Mouse (Mus musculus): Measurements from ENCODE around the gene Rnf26. TPM values are rescaled to one million over a fixed set of nuclear protein-coding genes. Genes with fewer than 3 reads are reported as not detected.

Rnf26 gene
- total RNA-seq, 1 experiment: 19.9 TPM

DNA sequence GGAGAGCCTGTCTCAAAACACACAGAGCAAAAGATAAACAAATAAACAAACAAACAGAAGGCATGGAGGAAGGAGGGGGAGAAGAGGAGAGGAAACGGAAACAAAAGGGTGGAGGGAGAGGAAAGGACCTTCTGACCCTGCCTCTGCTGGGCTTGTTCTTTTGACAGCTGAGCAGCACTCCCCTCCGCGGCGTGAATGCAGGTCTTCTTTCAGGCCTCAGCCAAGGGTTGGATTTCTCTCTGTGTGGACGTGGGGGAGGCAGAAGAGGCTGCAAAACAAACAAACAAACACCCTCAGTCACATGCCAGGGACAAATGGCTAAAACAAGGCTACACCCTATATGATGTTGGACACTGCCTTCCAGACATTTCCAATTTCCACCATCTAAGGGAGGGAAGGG lies 11.7 kb upstream of the Rnf26 start:
- Histone ChIP-seq H3K27ac (ENCODE audit: insufficient read depth, low read depth, low read length, poor library complexity, severe bottlenecking) (no peak overlapping the region), H3K4me3 (ENCODE audit: insufficient read depth in 1 of 2, low read depth in 1 of 2, low read length in 2 of 2, poor library complexity in 1 of 2, severe bottlenecking in 1 of 2) (no peak overlapping the region), H3K36me3 (ENCODE audit: control insufficient read depth, insufficient read depth, low read length, poor library complexity, severe bottlenecking) (no peaks in the 10 kb centered on the region), H3K4me1 (ENCODE audit: control insufficient read depth in 2 of 2, insufficient read depth in 2 of 2, low read length in 2 of 2, poor library complexity in 1 of 2) (peaks cover 11 to 25% of the 10 kb centered on the region in 2 experiments), H3K9ac (ENCODE audit: insufficient read depth, low read depth, low read length, poor library complexity, severe bottlenecking) (no peak overlapping the region), H3K9me3 (ENCODE audit: control insufficient read depth, insufficient read depth, low read depth, low read length) (no peaks in the 10 kb centered on the region)
- in situ Hi-C loops (cut with MboI; ENCODE audit: low sequenced_read_pairs in 2 of 2, unreplicated experiment in 2 of 2): no loop called here
- TF ChIP-seq ZNF384 (IDR thresholded peaks at IDR 0.05; ENCODE audit: low read depth, low read length) (no peak), CHD2 (IDR thresholded peaks at IDR 0.05; ENCODE audit: low read depth, low read length) (no peak), HCFC1 (IDR thresholded peaks at IDR 0.05; ENCODE audit: borderline replicate concordance, insufficient read depth, low read length) (no peak), ZC3H11A (IDR thresholded peaks at IDR 0.05; ENCODE audit: borderline replicate concordance, low read depth, low read length) (no peak), MAFK (IDR thresholded peaks at IDR 0.05; ENCODE audit: insufficient read depth, low read depth, low read length) (no peak)
- DNase-seq (ENCODE audit: low read depth, low spot score): no peak

DNA sequence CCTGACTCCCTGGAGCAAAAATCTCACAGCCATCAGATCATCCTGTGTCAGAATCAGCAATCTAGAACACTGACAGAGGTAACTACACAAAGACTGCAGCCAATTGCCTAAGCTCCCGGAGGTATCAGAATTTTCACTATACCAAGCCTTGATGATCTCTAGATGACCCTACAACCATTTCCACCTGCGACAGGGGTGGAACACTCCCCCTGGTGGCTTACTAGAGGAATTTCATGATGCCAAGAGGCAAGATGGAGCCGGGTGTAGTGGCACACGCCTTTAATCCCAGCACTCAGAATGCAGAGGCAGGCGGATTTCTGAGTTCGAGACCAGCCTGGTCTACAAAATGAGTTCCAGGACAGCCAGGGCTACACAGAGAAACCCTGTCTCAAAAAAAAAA lies 11.0 kb upstream of the Rnf26 start:
- no peak for DNase-seq (ENCODE audit: low read depth, low spot score)
- peaks cover 11 to 21% of the 10 kb centered on the region in 2 experiments for H3K4me1 ChIP-seq (ENCODE audit: control insufficient read depth in 2 of 2, insufficient read depth in 2 of 2, low read length in 2 of 2, poor library complexity in 1 of 2)
- TF ChIP-seq HCFC1 (IDR thresholded peaks at IDR 0.05; ENCODE audit: borderline replicate concordance, insufficient read depth, low read length) (no peak), ZNF384 (IDR thresholded peaks at IDR 0.05; ENCODE audit: low read depth, low read length) (peak; percentile 79; the same call in 1 of the 2 replicates)
- in situ Hi-C loops (cut with MboI; ENCODE audit: low sequenced_read_pairs in 2 of 2, unreplicated experiment in 2 of 2): no loop called here
- H3K4me3 ChIP-seq (ENCODE audit: insufficient read depth in 1 of 2, low read depth in 1 of 2, low read length in 2 of 2, poor library complexity in 1 of 2, severe bottlenecking in 1 of 2): no peak overlapping the region
- H3K9me3 ChIP-seq (ENCODE audit: control insufficient read depth, insufficient read depth, low read depth, low read length): no peaks in the 10 kb centered on the region
- no peak overlapping the region for H3K27ac ChIP-seq (ENCODE audit: insufficient read depth, low read depth, low read length, poor library complexity, severe bottlenecking)
- H3K9ac ChIP-seq (ENCODE audit: insufficient read depth, low read depth, low read length, poor library complexity, severe bottlenecking): no peak overlapping the region
- H3K36me3 ChIP-seq (ENCODE audit: control insufficient read depth, insufficient read depth, low read length, poor library complexity, severe bottlenecking): no peaks in the 10 kb centered on the region

DNA sequence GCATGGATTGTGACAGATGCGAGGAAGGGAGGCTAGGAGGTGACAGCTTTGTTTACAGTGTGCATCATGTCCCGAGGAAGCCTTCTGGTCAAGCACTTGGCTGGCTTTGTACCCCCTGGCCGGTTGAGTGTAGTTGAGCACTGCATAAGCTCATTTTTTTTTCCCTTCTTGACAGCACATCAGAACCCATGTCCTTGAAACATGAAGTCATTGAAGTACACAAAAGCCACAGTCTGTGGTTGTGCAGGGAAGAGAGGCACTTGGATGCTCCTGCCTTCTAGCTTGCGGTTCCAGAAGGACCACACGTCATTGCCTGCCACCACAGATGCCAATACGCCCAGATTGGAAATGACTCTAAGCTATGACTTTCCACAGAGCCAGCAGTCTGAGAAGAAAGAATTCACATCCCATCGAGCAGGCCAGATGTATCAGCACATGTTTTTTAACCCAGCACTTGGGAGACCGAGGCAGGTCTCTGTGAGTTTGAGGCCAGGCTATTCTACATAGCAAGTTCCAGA lies 6.7 kb upstream of the Rnf26 start:
- TF ChIP-seq HCFC1 (IDR thresholded peaks at IDR 0.05; ENCODE audit: borderline replicate concordance, insufficient read depth, low read length) (no peak), ZNF384 (IDR thresholded peaks at IDR 0.05; ENCODE audit: low read depth, low read length) (no peak), CHD2 (IDR thresholded peaks at IDR 0.05; ENCODE audit: low read depth, low read length) (no peak), ZC3H11A (IDR thresholded peaks at IDR 0.05; ENCODE audit: borderline replicate concordance, low read depth, low read length) (no peak), MAFK (IDR thresholded peaks at IDR 0.05; ENCODE audit: insufficient read depth, low read depth, low read length) (no peak)
- in situ Hi-C loops (cut with MboI; ENCODE audit: low sequenced_read_pairs in 2 of 2, unreplicated experiment in 2 of 2): no loop called here
- H3K9me3 ChIP-seq (ENCODE audit: control insufficient read depth, insufficient read depth, low read depth, low read length): no peaks in the 10 kb centered on the region
- peaks cover 0 to 7% of the 10 kb centered on the region in 2 experiments; a peak in 2 of 4 replicates for H3K4me1 ChIP-seq (ENCODE audit: control insufficient read depth in 2 of 2, insufficient read depth in 2 of 2, low read length in 2 of 2, poor library complexity in 1 of 2)
- H3K36me3 ChIP-seq (ENCODE audit: control insufficient read depth, insufficient read depth, low read length, poor library complexity, severe bottlenecking): no peaks in the 10 kb centered on the region
- no peak for DNase-seq (ENCODE audit: low read depth, low spot score)
- H3K4me3 ChIP-seq (ENCODE audit: insufficient read depth in 1 of 2, low read depth in 1 of 2, low read length in 2 of 2, poor library complexity in 1 of 2, severe bottlenecking in 1 of 2): no peak overlapping the region
- H3K27ac ChIP-seq (ENCODE audit: insufficient read depth, low read depth, low read length, poor library complexity, severe bottlenecking): no peak overlapping the region
- no peak overlapping the region for H3K9ac ChIP-seq (ENCODE audit: insufficient read depth, low read depth, low read length, poor library complexity, severe bottlenecking)

DNA sequence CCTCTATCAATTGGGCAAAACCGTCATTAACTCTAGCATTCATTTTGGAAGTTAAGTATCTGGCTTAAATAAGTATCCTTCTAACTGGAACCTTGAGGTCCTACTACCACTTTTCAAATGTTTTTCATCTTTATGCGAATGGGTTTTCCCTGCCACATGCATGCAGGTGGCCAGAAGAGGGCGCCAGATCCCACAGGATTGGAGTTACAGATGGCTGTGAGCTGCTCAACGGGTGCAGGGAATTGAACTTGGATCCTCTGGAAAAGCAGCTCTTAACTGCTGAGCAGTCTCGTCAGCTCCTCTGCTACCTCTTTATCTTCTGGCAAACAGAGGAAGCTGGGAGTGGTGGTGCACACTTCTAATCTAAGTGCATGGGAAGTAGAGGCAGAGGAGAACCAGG lies 5.7 kb upstream of the Rnf26 start:
- DNase-seq (ENCODE audit: low read depth, low spot score): no peak
- no peak overlapping the region for H3K9ac ChIP-seq (ENCODE audit: insufficient read depth, low read depth, low read length, poor library complexity, severe bottlenecking)
- H3K4me1 ChIP-seq (ENCODE audit: control insufficient read depth in 2 of 2, insufficient read depth in 2 of 2, low read length in 2 of 2, poor library complexity in 1 of 2): peaks cover 0 to 11% of the 10 kb centered on the region in 2 experiments; a peak in 3 of 4 replicates
- no peaks in the 10 kb centered on the region for H3K9me3 ChIP-seq (ENCODE audit: control insufficient read depth, insufficient read depth, low read depth, low read length)
- no peak overlapping the region for H3K4me3 ChIP-seq (ENCODE audit: insufficient read depth in 1 of 2, low read depth in 1 of 2, low read length in 2 of 2, poor library complexity in 1 of 2, severe bottlenecking in 1 of 2)
- no peak overlapping the region for H3K27ac ChIP-seq (ENCODE audit: insufficient read depth, low read depth, low read length, poor library complexity, severe bottlenecking)
- in situ Hi-C loops (cut with MboI; ENCODE audit: low sequenced_read_pairs in 2 of 2, unreplicated experiment in 2 of 2): no loop called here
- TF ChIP-seq ZC3H11A (IDR thresholded peaks at IDR 0.05; ENCODE audit: borderline replicate concordance, low read depth, low read length) (no peak), ZNF384 (IDR thresholded peaks at IDR 0.05; ENCODE audit: low read depth, low read length) (no peak), HCFC1 (IDR thresholded peaks at IDR 0.05; ENCODE audit: borderline replicate concordance, insufficient read depth, low read length) (no peak), CHD2 (IDR thresholded peaks at IDR 0.05; ENCODE audit: low read depth, low read length) (no peak), MAFK (IDR thresholded peaks at IDR 0.05; ENCODE audit: insufficient read depth, low read depth, low read length) (no peak)
- H3K36me3 ChIP-seq (ENCODE audit: control insufficient read depth, insufficient read depth, low read length, poor library complexity, severe bottlenecking): no peaks in the 10 kb centered on the region

DNA sequence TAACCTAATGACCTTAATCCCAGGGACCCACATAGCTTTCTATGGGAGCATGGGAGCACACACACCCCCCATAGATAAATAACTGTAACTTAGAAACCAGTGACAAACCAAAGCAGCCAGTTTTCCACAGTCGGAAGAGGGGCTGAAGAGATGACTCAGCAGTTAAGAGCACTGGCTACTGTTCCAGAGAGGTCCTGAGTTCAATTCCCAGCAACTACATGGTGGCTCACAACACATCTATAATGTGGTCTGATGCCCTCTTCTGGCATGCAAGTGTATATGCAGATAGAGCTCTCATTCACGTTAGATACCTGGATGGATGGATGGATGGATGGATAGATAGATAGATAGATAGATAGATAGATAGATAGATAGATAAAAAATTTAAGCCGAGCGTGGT lies 2.9 kb upstream of the Rnf26 start:
- TF ChIP-seq HCFC1 (IDR thresholded peaks at IDR 0.05; ENCODE audit: borderline replicate concordance, insufficient read depth, low read length) (no peak), MAFK (IDR thresholded peaks at IDR 0.05; ENCODE audit: insufficient read depth, low read depth, low read length) (peak; percentile 79), ZNF384 (IDR thresholded peaks at IDR 0.05; ENCODE audit: low read depth, low read length) (no peak), ZC3H11A (IDR thresholded peaks at IDR 0.05; ENCODE audit: borderline replicate concordance, low read depth, low read length) (0 out of 2 replicates have a peak, but pooled peaks have one; percentile 9), CHD2 (IDR thresholded peaks at IDR 0.05; ENCODE audit: low read depth, low read length) (no peak)
- no peak for DNase-seq (ENCODE audit: low read depth, low spot score)
- no peak overlapping the region for H3K27ac ChIP-seq (ENCODE audit: insufficient read depth, low read depth, low read length, poor library complexity, severe bottlenecking)
- H3K9me3 ChIP-seq (ENCODE audit: control insufficient read depth, insufficient read depth, low read depth, low read length): no peaks in the 10 kb centered on the region
- H3K9ac ChIP-seq (ENCODE audit: insufficient read depth, low read depth, low read length, poor library complexity, severe bottlenecking): no peak overlapping the region
- in situ Hi-C loops (cut with MboI; ENCODE audit: low sequenced_read_pairs in 2 of 2, unreplicated experiment in 2 of 2): no loop called here
- peaks cover 0 to 11% of the 10 kb centered on the region in 2 experiments; a peak in 3 of 4 replicates for H3K4me1 ChIP-seq (ENCODE audit: control insufficient read depth in 2 of 2, insufficient read depth in 2 of 2, low read length in 2 of 2, poor library complexity in 1 of 2)
- H3K4me3 ChIP-seq (ENCODE audit: insufficient read depth in 1 of 2, low read depth in 1 of 2, low read length in 2 of 2, poor library complexity in 1 of 2, severe bottlenecking in 1 of 2): no peak overlapping the region
- H3K36me3 ChIP-seq (ENCODE audit: control insufficient read depth, insufficient read depth, low read length, poor library complexity, severe bottlenecking): no peaks in the 10 kb centered on the region
